In the genomic region with DNA sequence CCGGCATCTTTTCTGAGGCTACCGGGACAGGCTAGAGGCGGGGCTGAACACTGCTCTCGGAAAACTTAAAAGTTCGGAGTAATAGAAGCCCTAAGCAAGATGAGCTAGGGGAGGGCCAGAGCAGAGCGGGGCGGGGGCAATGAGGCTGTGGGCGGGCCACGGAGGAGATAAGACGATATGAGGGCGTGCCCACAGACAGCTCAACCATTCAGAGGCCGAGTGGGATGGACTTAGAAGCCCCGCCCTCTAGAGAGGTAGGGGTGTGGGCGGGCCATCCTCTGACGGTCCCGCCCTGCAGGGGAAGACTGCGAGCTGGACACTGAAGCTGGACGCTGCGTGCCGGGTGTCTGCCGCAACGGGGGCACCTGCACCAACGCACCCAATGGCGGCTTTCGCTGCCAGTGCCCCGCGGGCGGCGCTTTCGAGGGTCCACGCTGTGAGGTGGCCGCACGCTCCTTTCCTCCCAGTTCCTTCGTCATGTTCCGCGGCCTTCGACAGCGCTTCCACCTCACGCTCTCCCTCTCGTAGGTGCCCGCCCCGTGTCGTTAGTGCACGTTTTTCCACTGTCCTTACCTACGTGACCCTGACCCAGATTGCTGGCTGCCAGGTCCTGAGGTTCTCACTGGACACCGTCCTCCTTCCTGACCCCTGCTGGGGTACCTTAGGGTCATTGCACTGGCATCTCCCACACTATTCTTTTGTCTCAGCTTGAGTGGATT, we compare ENCODE assay signal across 8 mouse cellular contexts. TPM values are rescaled to one million over a fixed set of nuclear protein-coding genes. Genes with fewer than 3 reads are reported as not detected.
A peak's percentile ranks its signal among the peaks of the same experiment; 100 is the strongest.
DNase-seq lines count a peak whose midpoint lies in the region; ATAC-seq lines count a peak whose summit lies in the region.

No protein-coding gene starts in this region.

- H3K27me3 ChIP-seq in embryonic facial prominence, embryonic 12.5 days, result peaks cover 61% of the 10 kb centered on the region
- peaks cover 54% of the 10 kb centered on the region for H3K27me3 ChIP-seq in limb, embryonic 11.5 days (ENCODE audit: control insufficient read depth, insufficient read depth, low read length)
- peaks cover 66% of the 10 kb centered on the region for H3K27me3 ChIP-seq in midbrain, embryonic 12.5 days

- peak overlapping the region; percentile 51 for H3K4me3 ChIP-seq in embryonic facial prominence, embryonic 12.5 days
- H3K4me3 ChIP-seq in limb, embryonic 11.5 days (ENCODE audit: low read depth, low read length), result peak overlapping the region; percentile 38
- peak overlapping the region; percentile 42 for H3K4me3 ChIP-seq in midbrain, embryonic 12.5 days

- no peaks in the 10 kb centered on the region for H3K36me3 ChIP-seq in embryonic facial prominence, embryonic 12.5 days
- H3K36me3 ChIP-seq in limb, embryonic 11.5 days (ENCODE audit: control insufficient read depth, insufficient read depth, low read length), result no peaks in the 10 kb centered on the region
- H3K36me3 ChIP-seq in midbrain, embryonic 12.5 days, result peaks cover 75% of the 10 kb centered on the region

- peak; percentile 91 for DNase-seq in adrenal gland, postnatal 25 days
- DNase-seq in heart, adult 11 months, result peak; percentile 99
- peak; percentile 94 for DNase-seq in kidney, adult 11 months
- peak; percentile 88 for DNase-seq in limb, embryonic 11.5 days (ENCODE audit: low spot score)
- DNase-seq in right cerebral cortex, postnatal 4 days, result peak; percentile 69
- peak; percentile 97 for DNase-seq in yolk sac, embryonic 10.5 days (ENCODE audit: low spot score)

- no peak overlapping the region for H3K9ac ChIP-seq in embryonic facial prominence, embryonic 12.5 days
- no peak overlapping the region for H3K9ac ChIP-seq in limb, embryonic 11.5 days (ENCODE audit: low read length)
- peak overlapping the region; percentile 34; the same call in 1 of the 2 replicates for H3K9ac ChIP-seq in midbrain, embryonic 12.5 days (replicated peaks)

- H3K4me1 ChIP-seq in embryonic facial prominence, embryonic 12.5 days, result peaks cover 15% of the 10 kb centered on the region
- peaks cover 11% of the 10 kb centered on the region; the same call in 1 of the 2 replicates for H3K4me1 ChIP-seq in limb, embryonic 11.5 days (ENCODE audit: control insufficient read depth, insufficient read depth, low read length)
- H3K4me1 ChIP-seq in midbrain, embryonic 12.5 days, result peaks cover 37% of the 10 kb centered on the region

- peak; percentile 94 for ATAC-seq in embryonic facial prominence, embryonic 12.5 days (ENCODE audit: insufficient number of reproducible peaks, insufficient read depth, low FRiP score, low TSS enrichment)
- ATAC-seq in limb, embryonic 11.5 days (ENCODE audit: insufficient number of reproducible peaks, low FRiP score, low TSS enrichment, low read depth), result peak; percentile 94
- peak; percentile 95 for ATAC-seq in midbrain, embryonic 12.5 days (ENCODE audit: low FRiP score, low read depth)

- H3K9me3 ChIP-seq in embryonic facial prominence, embryonic 12.5 days, result no peaks in the 10 kb centered on the region
- H3K9me3 ChIP-seq in limb, embryonic 11.5 days (ENCODE audit: control insufficient read depth, low read length), result no peaks in the 10 kb centered on the region
- no peaks in the 10 kb centered on the region for H3K9me3 ChIP-seq in midbrain, embryonic 12.5 days

- 4% methylated on average over 46 of the region's 46 CpGs for WGBS in embryonic facial prominence, embryonic 12.5 days
- 7% methylated on average over 46 of the region's 46 CpGs for WGBS in limb, embryonic 11.5 days
- WGBS in midbrain, embryonic 12.5 days, result 7% methylated on average over 46 of the region's 46 CpGs

- peak overlapping the region; percentile 95 for H3K4me2 ChIP-seq in embryonic facial prominence, embryonic 12.5 days (replicated peaks)
- peak overlapping the region; percentile 90 for H3K4me2 ChIP-seq in limb, embryonic 11.5 days (ENCODE audit: low read depth, severe bottlenecking)
- peak overlapping the region; percentile 73 for H3K4me2 ChIP-seq in midbrain, embryonic 12.5 days (replicated peaks)

- H3K27ac ChIP-seq in embryonic facial prominence, embryonic 12.5 days, result no peak overlapping the region
- H3K27ac ChIP-seq in limb, embryonic 11.5 days (replicated peaks; ENCODE audit: low read depth, low read length), result no peak overlapping the region
- H3K27ac ChIP-seq in midbrain, embryonic 12.5 days (replicated peaks), result no peak overlapping the region

RNA-seq across cellular contexts. Expression of gene Celsr3, which starts 6.4 kb away (rescaled TPM):
- 4.2 and 5.5 TPM in 2 replicates for total RNA-seq in adrenal gland, postnatal 25 days (2021)
- polyA plus RNA-seq in embryonic facial prominence, embryonic 12.5 days (2016; fragmentation: Nextera tagmentation; extraction: Ambion mirVana), result 1.2 and 2.1 TPM in 2 replicates
- 0.10 and 0.20 TPM in 2 replicates for polyA plus RNA-seq in limb, embryonic 11.5 days (2014; fragmentation: Nextera tagmentation; extraction: Ambion mirVana)
- 13.8 and 14.4 TPM in 2 replicates for polyA plus RNA-seq in midbrain, embryonic 12.5 days (2016; fragmentation: Nextera tagmentation; extraction: Ambion mirVana)

RNA-seq across cellular contexts. Expression of gene Slc26a6, which starts 20.5 kb away (rescaled TPM):
- total RNA-seq in adrenal gland, postnatal 25 days (2021), result 10.3 and 16.4 TPM in 2 replicates
- 20.5 and 22.5 TPM in 2 replicates for polyA plus RNA-seq in embryonic facial prominence, embryonic 12.5 days (2016; fragmentation: Nextera tagmentation; extraction: Ambion mirVana)
- 12.5 and 13.5 TPM in 2 replicates for polyA plus RNA-seq in limb, embryonic 11.5 days (2014; fragmentation: Nextera tagmentation; extraction: Ambion mirVana)
- 10.2 and 10.5 TPM in 2 replicates for polyA plus RNA-seq in midbrain, embryonic 12.5 days (2016; fragmentation: Nextera tagmentation; extraction: Ambion mirVana)

RNA-seq across cellular contexts. Expression of gene Nckipsd, which starts 24.4 kb away (rescaled TPM):
- 7.3 and 10.6 TPM in 2 replicates for total RNA-seq in adrenal gland, postnatal 25 days (2021)
- polyA plus RNA-seq in embryonic facial prominence, embryonic 12.5 days (2016; fragmentation: Nextera tagmentation; extraction: Ambion mirVana), result 24.2 and 25.7 TPM in 2 replicates
- 13.9 and 15.7 TPM in 2 replicates for polyA plus RNA-seq in limb, embryonic 11.5 days (2014; fragmentation: Nextera tagmentation; extraction: Ambion mirVana)
- polyA plus RNA-seq in midbrain, embryonic 12.5 days (2016; fragmentation: Nextera tagmentation; extraction: Ambion mirVana), result 17.0 and 20.1 TPM in 2 replicates

RNA-seq across cellular contexts. Expression of gene Ip6k2, which starts 49.0 kb away (rescaled TPM):
- 79.3 and 92.7 TPM in 2 replicates for total RNA-seq in adrenal gland, postnatal 25 days (2021)
- polyA plus RNA-seq in embryonic facial prominence, embryonic 12.5 days (2016; fragmentation: Nextera tagmentation; extraction: Ambion mirVana), result 145 and 147 TPM in 2 replicates
- polyA plus RNA-seq in limb, embryonic 11.5 days (2014; fragmentation: Nextera tagmentation; extraction: Ambion mirVana), result 129 and 136 TPM in 2 replicates
- polyA plus RNA-seq in midbrain, embryonic 12.5 days (2016; fragmentation: Nextera tagmentation; extraction: Ambion mirVana), result 137 and 141 TPM in 2 replicates
